Mouse (Mus musculus) lung, adult 18-20 months (tissue): Measurements from ENCODE around the gene Cdipt.

Source experiments
- DNase-seq, 2 experiments: peaks; one replicate each; pipeline ENCODE4 v3.0.0; 2022; ENCODE audit warnings: mixed read lengths in 2 of 2

Cdipt gene

DNA sequence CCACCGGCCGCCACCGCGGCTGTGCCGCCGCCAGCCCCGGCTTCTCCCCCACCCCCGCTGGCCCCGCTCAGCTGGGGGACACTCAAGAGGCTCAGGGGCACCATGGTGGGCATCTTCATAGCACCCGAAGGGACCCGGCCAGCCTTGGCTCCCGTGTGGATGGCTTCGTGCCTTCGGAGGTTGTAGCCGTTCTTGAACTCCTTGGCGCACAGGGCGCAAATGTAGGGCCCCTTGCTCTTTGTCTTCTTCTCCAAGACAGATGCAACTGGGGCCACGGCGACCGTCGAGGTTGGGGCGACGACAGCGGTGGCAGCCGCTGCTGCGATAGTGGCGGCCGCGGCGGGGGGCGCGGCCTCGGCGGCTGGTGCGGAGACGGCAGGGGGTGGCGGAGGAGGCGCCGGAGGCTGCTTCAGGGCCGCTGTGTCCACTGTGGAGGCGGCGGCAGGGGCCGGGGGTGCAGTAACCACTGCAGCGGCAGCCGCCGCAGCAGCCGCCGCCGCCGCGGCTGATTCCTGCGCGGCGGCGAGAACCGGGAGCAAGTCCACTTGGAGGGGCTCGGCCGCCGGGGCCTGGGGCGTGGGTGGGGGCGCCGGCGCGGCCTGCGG, 49.9 kb downstream of the Cdipt start:
- DNase-seq: peak in 1 of 2 experiments; percentile 44

- peak; percentile 64 to 67 for DNase-seq
Measured at GRCm38 (mm10) chr7:127026161-127026600, 50.5 kb downstream of the Cdipt start.

DNA sequence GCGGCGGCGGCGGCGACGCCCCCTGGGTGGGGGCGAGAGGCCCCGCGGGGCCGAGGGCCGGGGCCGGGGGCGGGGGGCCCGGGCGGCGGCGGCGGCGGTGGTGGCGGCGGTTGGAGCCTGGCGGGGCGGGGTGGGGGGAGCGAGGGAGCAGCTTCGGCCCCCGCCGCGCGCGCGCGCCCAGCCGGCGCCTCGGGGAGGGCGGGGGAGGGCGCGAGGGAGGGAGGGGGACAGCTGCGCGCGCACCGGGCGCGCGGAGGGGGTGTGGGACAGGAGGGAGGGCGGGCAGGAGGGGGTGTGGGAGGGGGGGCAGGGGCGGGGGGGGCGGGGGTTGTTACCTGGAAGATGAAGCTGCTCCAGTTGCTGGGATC, 50.9 kb downstream of the Cdipt start:
- no peak for DNase-seq

GRCm38 (mm10) chr7:127026984-127027726, 51.4 kb downstream of the Cdipt start, which contains the start of gene Maz:
TSS of gene Maz (minus strand) at chr7:127027037.
- DNase-seq: peak; percentile 99

GRCm38 (mm10) chr7:127027885-127028284, 52.2 kb downstream of the Cdipt start:
- DNase-seq: no peak
